Mouse (Mus musculus): ENCODE data around the gene Slc15a1.
A peak's percentile ranks its signal among the peaks of the same experiment; 100 is the strongest.

Slc15a1 gene

DNA sequence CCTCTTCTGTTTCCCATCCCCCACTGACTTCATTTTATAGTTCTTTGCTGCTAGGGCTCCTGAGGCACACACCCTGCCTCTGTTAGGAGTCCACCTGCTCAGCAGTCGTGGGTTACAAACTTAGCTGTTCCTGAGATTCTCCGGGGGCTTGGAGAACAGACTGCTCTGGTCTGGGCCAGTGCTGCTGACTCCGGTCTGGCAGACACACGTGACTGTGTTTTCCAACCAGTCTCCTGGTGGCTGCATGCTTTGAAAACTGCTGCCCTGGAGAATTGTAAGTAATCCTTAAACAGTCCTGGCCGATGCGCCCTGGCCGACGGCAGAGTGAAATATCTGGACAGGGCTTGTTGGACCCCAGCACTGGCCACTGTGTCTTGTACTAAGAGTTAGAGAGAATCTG is 12.7 kb downstream of the Slc15a1 start:
- no peak for DNase-seq

- DNase-seq, result no peak
Observed at GRCm38 (mm10) chr14:121485722-121486121, 19.3 kb downstream of the Slc15a1 start.

DNA sequence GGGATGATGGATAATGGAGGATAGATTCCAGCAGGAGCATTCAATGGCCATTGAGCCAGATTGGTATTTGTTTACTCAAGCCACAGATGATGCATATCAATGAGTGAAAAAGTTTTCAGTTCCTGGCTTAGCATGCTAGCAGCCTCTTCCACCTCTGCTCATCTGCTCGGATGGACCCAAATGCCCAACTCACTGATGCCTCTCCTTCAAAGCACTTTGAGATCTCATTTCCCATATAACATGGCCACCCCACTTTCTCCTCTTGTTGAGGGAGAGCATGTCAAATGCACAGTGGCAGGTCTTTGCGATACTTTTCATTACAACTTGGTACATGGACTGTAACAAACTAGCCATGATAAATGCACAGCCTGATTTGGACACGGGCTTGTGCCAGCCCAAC is 20.6 kb downstream of the Slc15a1 start:
- no peak for DNase-seq

GRCm38 (mm10) chr14:121482181-121482580 is 22.9 kb downstream of the Slc15a1 start:
- no peak for DNase-seq

GRCm38 (mm10) chr14:121481591-121481990 is 23.5 kb downstream of the Slc15a1 start:
- DNase-seq, result no peak

DNA sequence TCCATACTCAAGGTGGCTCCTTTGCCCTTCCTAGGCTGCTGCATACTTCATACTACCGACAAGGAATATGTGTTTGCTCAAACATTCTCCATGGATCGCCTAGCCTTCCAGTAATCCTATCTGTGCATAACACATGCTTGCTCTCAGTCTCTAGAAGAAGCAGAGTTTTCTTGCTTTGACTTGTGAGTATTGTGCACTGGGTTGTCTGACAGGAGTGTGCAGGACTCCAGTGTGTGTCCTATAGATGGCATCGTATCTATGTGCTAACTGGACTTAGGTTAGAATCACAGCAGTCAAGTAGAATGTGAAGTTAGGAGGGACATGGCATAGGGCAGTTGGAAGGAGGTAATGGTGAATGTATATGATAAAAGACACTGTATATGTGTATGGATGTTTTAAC is 26.0 kb downstream of the Slc15a1 start:
- no peak for DNase-seq

- no peak for DNase-seq
Observed at GRCm38 (mm10) chr14:121477925-121478693, 26.9 kb downstream of the Slc15a1 start.

DNA sequence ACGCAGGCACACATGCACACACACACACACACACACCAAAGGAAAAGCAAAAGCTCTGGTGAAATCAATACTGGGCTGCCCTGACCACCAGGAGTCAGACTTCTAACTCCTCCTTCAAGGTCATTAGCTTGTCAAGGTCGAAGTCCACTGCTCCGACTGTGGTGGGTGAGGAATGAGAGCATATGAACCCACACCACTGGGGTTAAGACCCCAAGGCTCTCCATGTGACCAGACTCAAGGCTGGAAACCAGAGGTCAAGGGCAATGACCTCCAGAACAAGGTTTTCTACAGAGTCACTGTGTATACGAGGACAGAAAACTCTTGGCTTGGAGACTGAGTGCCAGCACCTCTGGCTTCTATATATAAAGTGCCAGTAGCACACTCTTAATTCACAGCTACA is 31.2 kb downstream of the Slc15a1 start:
- DNase-seq, result no peak

DNA sequence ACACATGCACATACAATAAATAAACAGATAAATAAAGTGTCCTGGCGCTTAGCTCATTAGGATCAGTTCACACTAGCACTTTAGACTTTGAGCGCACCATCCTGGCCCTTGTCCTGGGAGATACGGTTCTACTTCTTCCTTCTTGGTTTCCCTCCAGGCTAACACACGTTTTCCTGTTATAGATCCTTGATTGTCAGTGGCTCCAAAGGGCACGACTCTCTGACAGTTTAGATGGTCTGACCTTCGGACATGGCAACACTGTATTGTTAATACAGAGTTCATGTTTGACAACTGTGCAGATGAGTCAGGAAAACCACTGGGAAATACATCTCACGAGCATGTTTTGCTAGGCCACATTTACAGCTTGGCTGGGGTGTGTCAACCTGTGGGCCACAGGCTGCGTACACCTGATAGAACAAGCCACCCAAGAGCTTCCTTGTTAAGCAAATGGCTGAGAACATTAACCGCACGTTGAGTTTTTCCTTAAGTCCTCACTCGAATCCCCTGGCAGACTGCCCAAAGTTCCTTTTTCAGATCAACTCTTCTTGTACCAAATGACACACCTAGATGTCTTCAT is 33.4 kb downstream of the Slc15a1 start:
- no peak for DNase-seq

- no peak for DNase-seq
Observed at GRCm38 (mm10) chr14:121469601-121470000, 35.5 kb downstream of the Slc15a1 start.

GRCm38 (mm10) chr14:121467646-121468045 is 37.4 kb downstream of the Slc15a1 start:
- DNase-seq, result no peak

- no peak for DNase-seq
Observed at GRCm38 (mm10) chr14:121466501-121466900, 38.6 kb downstream of the Slc15a1 start.

DNA sequence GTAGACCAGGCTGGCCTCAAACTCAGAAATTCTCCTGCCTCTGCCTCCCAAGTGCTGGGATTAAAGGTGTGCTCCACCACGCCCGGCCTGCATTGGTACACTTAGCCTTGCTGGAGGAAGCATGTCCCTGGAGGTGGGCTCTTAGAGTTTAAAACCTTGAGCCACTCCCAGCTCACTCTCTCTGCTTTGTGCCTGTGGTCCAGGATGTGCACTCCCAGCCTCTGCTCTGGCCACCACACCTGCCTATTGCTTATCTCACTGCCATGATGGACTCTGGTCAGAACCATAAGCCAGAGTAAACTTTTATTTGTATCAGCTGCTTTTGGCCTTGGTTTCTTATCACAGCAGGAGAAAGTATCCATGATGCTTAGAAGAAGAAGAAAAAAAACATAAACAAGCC is 40.7 kb downstream of the Slc15a1 start:
- no peak for DNase-seq

- DNase-seq, result no peak
Observed at GRCm38 (mm10) chr14:121462756-121463155, 42.3 kb downstream of the Slc15a1 start.

GRCm38 (mm10) chr14:121460966-121461365 is 44.1 kb downstream of the Slc15a1 start:
- no peak for DNase-seq

DNA sequence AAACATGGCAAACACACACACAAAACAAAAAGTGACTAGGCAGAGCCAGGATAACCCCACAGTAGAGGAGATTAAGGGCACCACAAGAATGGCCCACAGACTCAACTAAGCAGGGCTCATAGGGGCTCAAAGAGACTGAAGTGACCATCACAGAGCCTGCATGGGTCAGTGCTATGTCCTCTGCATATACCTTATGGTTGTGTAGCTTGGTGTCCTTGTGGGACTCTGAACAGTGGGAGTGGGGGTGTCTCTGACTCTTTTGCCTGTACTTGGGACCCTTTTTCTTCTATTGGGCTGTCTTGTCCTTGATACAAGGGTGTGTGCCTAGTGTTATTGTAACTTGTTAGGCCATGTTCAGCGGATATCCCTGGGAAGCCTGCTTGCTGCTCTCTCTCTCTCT is 46.5 kb downstream of the Slc15a1 start:
- DNase-seq, result no peak

DNA sequence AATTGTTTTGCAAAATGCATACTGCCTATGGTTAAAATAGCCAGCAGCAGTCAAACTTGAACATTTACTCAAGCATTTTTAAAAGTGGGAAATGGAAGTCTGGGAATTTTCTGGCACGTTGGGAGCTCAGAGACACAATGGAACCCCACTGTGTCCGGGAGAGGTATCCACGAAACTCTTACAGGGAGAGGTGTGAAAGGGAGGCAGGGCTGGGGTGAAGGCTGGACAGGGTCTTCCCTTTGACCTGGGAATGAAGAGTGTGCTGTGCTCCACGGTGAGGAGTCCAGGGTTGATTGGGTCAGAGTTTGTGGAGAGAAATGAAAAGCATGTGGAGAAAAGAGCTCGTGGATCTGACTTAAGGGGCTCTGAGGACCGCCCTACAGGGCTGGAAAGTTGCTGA is 47.5 kb downstream of the Slc15a1 start:
- DNase-seq, result no peak

GRCm38 (mm10) chr14:121456416-121457285 is 48.4 kb downstream of the Slc15a1 start:
- DNase-seq, result no peak

- DNase-seq, result no peak
Observed at GRCm38 (mm10) chr14:121455976-121456375, 49.1 kb downstream of the Slc15a1 start.

- DNase-seq, result peak; percentile 61
Observed at GRCm38 (mm10) chr14:121455527-121455926, 49.5 kb downstream of the Slc15a1 start.

DNA sequence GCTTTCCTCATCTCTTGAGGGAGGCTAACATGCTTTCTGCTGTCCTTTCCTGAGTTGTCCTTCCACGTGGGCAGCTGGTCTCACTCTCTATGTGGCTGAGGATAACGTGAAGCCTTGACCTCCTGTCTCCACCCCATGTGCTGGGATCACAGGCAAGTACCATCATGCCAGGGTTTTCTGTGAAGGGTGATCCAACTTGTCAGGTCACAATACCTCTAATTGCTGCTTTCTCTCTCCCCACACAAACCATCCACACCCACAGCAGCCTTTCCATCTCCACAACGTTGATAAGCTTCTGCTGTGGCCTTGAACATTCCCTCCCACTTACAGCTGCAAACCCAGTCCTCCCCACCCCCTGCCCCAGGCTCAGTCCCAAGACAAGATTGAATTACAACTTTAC is 51.9 kb downstream of the Slc15a1 start:
- no peak for DNase-seq

DNA sequence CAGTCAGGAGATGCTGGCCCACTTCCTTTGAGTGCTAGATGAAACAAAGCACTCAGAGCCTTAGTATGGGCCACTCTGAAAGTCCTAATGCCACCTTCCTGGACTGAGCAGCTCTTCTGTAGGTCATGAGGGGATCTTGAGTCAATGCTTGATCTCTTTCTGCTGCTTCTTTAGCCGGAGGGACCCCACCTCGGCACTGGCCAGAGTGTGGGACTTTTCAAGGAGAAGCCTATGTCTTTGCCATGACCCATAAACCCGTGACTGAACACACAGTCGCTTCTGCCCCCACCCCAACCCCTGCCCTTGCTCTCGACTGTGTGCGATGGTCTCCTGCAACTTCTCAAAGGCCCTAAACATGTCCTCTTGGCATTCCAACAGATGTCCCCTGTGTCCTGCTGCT is 52.8 kb downstream of the Slc15a1 start:
- no peak for DNase-seq

- DNase-seq, result no peak
Observed at GRCm38 (mm10) chr14:121451424-121452029, 53.5 kb downstream of the Slc15a1 start.

Data from liver (tissue).